Mouse (Mus musculus) heart, embryonic 10.5 days (tissue): ENCODE measurements around the gene Slc5a5. TPM values are rescaled to one million over a fixed set of nuclear protein-coding genes. Genes with fewer than 3 reads are reported as not detected.
"Not testable (repeated sequence)": the region's sequence is repeated elsewhere in the genome, so short reads cannot be mapped to it uniquely, and the experiment has no call there.

Experiments used
- DNase-seq: peaks from one replicate; pipeline ENCODE4 v3.0.0-alpha.2; 2017; ENCODE audit warnings: low spot score
- H3K27ac ChIP-seq: fragments of 300-500 bp; sonication (generic); 2 replicates; pipeline ENCODE4 v1.5.1; 2016; ENCODE audit warnings: mild to moderate bottlenecking
- H3K27me3 ChIP-seq: fragments of 300-500 bp; sonication (generic); 2 replicates; pipeline ENCODE4 v1.6.1; 2016; ENCODE audit warnings: mild to moderate bottlenecking; ENCODE audit not compliant: poor library complexity, insufficient read depth, severe bottlenecking
- H3K36me3 ChIP-seq: fragments of 300-500 bp; sonication (generic); 2 replicates; pipeline ENCODE4 v1.6.1; 2016; ENCODE audit warnings: mild to moderate bottlenecking, moderate library complexity
- H3K4me1 ChIP-seq: fragments of 300-500 bp; sonication (generic); 2 replicates; pipeline ENCODE4 v1.6.1; 2016; ENCODE audit warnings: mild to moderate bottlenecking
- H3K4me3 ChIP-seq: fragments of 300-500 bp; sonication (generic); 2 replicates; pipeline ENCODE4 v1.5.1; 2016; ENCODE audit warnings: mild to moderate bottlenecking, moderate library complexity
- H3K9me3 ChIP-seq: fragments of 300-500 bp; sonication (generic); 2 replicates; pipeline ENCODE4 v1.6.1; 2016; ENCODE audit warnings: mild to moderate bottlenecking, moderate library complexity
- WGBS: fragments of 180-500 bp; shearing (Covaris S2); methylation state at CpG from one replicate; pipeline ENCODE4 v1.1.7; 2016; 5-methylcytosine and 5-hydroxymethylcytosine counted together
- polyA plus RNA-seq: library from polyadenylated mRNA; unstranded; fragments of >200 nt; fragmentation: Nextera tagmentation; extraction: Ambion mirVana; gene quantifications from 2 replicates; pipeline ENCODE4 v1.2.1, GENCODE M21; 2016

Slc5a5 gene
- polyA plus RNA-seq, 1 experiment from 2014 or later, result 0.29 TPM

GRCm38 (mm10) chr8:70898661-70899198 is 6.2 kb upstream of the Slc5a5 start:
- WGBS, result 50% methylated on average over 2 of the region's 2 CpGs
- Histone ChIP-seq H3K9me3 (no peaks in the 10 kb centered on the region), H3K4me1 (peaks cover 19% of the 10 kb centered on the region), H3K27ac (0 out of 2 replicates have a peak overlapping the region, but pooled peaks have one; percentile 99), H3K36me3 (peaks cover 27% of the 10 kb centered on the region), H3K27me3 (peaks cover 30% of the 10 kb centered on the region), H3K4me3 (no peak overlapping the region)
- DNase-seq, result no peak

DNA sequence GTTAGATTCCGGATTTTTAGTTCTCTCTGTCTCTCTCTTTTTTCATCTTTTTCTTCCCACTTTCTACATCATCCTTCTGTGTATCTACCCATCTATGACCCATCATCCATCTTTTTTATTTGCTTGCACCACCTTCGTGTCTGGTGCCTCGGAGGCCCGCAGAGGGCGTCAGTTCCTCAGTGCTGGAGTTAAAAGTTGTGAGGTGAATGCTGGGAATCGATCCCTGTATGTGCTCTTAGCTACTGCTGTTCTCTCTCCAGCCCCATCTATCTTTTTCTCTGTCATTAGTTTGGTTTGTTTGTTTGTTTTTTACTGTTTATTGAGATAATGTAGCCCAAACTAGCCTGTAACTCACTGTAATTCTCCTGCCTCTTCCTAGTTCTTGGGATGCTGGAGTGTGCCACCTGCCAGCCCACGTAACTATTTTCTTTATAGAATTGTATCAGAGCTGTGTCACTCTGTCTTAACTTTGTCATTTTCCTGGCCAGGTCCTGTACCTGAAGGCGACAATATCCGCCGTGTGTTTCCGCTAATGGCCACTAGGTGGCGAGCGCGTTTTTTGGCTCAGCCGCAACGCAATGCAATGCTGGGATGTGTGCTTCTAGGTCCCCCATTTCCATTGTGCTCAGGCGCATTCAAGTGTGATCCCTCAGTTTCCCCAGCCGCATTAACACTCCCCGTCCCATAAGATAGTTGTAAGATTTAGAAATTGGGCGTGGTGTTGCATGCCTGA is 5.3 kb upstream of the Slc5a5 start:
- Histone ChIP-seq H3K36me3 (peaks cover 34% of the 10 kb centered on the region), H3K27ac (peak overlapping the region; percentile 99), H3K9me3 (no peaks in the 10 kb centered on the region), H3K4me3 (peak overlapping the region; percentile 95), H3K27me3 (peaks cover 30% of the 10 kb centered on the region), H3K4me1 (peaks cover 19% of the 10 kb centered on the region)
- DNase-seq, result peak; percentile 91
- under 1% methylated on average over 20 of the region's 20 CpGs for WGBS

- Histone ChIP-seq H3K4me1 (peaks cover 26% of the 10 kb centered on the region), H3K27ac (peak within 1 kb of the TSS; percentile 99), H3K4me3 (peak within 1 kb of the TSS; percentile 95), H3K27me3 (peaks cover 32% of the 10 kb centered on the region), H3K36me3 (peaks cover 34% of the 10 kb centered on the region), H3K9me3 (no peaks in the 10 kb centered on the region)
- DNase-seq, result peak; percentile 99
- WGBS, result under 1% methylated on average over 60 of the region's 60 CpGs
These were observed 4.6 kb upstream of the Slc5a5 start, which contains the start of gene Rpl18a for GRCm38 (mm10) chr8:70897021-70897680. Gene Rpl18a, minus strand, starts transcription at chr8:70897412.

DNA sequence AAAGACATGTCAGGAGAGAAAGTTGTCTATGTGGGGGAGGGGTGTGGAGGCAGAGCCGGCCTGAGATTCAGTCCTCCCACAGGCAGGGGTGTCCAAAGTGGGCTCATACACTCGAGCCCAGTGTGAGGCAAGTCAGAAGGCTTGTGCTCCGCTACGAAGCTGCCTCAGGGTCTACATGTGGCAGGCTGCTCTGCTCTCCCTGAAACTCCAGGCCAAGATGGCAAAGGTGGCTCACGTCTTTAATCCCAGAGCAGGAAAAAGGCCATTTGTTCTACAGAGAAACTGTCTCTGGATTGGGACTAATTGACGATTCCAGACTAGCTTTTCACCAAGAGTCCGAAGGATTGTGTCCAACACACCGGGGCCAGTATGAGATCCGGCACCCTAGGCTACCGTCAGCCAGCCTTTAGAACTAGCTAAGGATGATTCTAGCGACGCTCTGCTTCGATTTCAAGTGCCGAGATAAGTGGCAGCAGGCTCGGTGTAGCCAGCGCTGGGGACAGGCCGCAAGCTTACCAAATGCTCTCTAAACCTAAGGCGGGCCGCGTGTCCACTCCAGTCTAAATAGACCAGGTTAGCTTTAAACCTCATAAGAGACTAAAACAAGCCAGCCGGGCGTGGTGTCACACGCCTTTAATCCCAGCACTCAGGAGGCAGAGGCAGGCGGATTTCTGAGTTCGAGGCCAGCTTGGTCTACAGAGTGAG is 3.9 kb upstream of the Slc5a5 start:
- no peak for DNase-seq
- WGBS, result 3% methylated on average over 25 of the region's 25 CpGs
- Histone ChIP-seq H3K27me3 (peaks cover 35% of the 10 kb centered on the region), H3K36me3 (peaks cover 34% of the 10 kb centered on the region), H3K4me1 (peaks cover 33% of the 10 kb centered on the region), H3K27ac (peak overlapping the region; percentile 99), H3K9me3 (no peaks in the 10 kb centered on the region), H3K4me3 (peak overlapping the region; percentile 95)

- not testable (repeated sequence) for H3K9me3 ChIP-seq, DNase-seq
- peaks cover 34% of the 10 kb centered on the region for H3K36me3 ChIP-seq
- 0 out of 2 replicates have a peak overlapping the region, but pooled peaks have one; percentile 99 for H3K27ac ChIP-seq
- H3K4me3 ChIP-seq, result peak overlapping the region; percentile 95
- WGBS, result 84% methylated on average over 24 of the region's 24 CpGs
- H3K4me1 ChIP-seq, result peaks cover 37% of the 10 kb centered on the region
- peaks cover 43% of the 10 kb centered on the region for H3K27me3 ChIP-seq
These were observed 3.2 kb upstream of the Slc5a5 start for GRCm38 (mm10) chr8:70895571-70896259.

DNA sequence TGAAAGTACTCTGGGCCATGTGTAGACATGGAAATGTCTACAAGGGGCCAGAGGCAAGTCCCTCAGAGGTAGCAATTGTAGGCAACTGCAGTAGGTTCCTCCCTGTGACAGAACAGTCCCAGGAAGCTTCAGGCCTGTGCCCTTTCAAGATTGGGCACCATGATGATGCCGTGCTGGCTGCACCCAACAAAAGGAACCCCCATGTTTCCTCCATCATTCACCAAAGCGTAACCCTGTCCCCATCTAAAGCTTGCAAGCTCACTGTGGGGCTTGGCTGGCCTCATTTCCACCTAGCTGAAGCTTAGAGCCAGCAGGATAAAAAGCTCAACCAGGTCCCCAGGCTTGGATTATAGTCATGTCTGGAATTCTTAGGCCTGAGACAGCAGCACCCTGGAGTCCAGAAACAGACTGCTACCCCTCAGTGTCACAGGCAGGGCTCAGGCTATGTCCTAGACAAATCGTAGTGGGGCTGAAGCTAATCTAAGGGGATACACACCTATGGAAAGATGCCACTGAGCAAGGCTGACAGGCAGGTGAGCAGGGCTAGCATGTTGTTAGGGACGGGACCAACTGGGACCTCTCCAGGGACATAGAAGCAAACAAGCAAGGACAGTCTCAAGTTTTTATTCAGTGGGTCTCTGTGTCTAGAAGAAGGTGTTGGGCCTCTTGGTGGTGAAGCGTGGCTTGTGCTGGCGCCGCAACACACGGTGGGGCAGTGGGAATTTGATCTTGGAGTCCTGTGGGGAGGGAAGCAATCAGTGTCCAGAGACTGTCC is 2.4 kb upstream of the Slc5a5 start:
- Histone ChIP-seq H3K4me1 (peaks cover 37% of the 10 kb centered on the region), H3K36me3 (peaks cover 36% of the 10 kb centered on the region), H3K27ac (no peak overlapping the region), H3K9me3 (no peaks in the 10 kb centered on the region), H3K4me3 (no peak overlapping the region), H3K27me3 (peaks cover 51% of the 10 kb centered on the region)
- no peak for DNase-seq
- 91% methylated on average over 8 of the region's 8 CpGs for WGBS

DNA sequence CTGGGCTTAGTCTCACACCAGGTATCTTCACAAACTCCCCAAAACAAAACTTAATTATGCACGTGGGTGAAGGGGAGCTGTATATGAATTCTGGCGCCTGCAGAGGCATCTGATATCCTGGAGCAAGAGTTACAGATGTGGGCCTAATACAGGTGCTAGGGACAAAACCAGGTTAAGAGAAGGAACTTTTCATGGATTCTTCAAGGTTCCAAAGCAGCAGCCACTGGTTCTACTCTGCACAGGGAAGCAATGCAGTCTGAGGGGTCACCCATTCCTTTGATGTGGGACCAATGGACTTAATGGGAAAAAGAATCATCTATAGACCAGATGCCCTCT is 1.8 kb upstream of the Slc5a5 start:
- no peak for DNase-seq
- no peak overlapping the region for H3K27ac ChIP-seq
- H3K4me3 ChIP-seq, result no peak overlapping the region
- 64% methylated on average over 2 of the region's 2 CpGs for WGBS
- H3K27me3 ChIP-seq, result peaks cover 55% of the 10 kb centered on the region
- H3K9me3 ChIP-seq, result no peaks in the 10 kb centered on the region
- peaks cover 36% of the 10 kb centered on the region for H3K36me3 ChIP-seq
- H3K4me1 ChIP-seq, result peaks cover 37% of the 10 kb centered on the region

DNA sequence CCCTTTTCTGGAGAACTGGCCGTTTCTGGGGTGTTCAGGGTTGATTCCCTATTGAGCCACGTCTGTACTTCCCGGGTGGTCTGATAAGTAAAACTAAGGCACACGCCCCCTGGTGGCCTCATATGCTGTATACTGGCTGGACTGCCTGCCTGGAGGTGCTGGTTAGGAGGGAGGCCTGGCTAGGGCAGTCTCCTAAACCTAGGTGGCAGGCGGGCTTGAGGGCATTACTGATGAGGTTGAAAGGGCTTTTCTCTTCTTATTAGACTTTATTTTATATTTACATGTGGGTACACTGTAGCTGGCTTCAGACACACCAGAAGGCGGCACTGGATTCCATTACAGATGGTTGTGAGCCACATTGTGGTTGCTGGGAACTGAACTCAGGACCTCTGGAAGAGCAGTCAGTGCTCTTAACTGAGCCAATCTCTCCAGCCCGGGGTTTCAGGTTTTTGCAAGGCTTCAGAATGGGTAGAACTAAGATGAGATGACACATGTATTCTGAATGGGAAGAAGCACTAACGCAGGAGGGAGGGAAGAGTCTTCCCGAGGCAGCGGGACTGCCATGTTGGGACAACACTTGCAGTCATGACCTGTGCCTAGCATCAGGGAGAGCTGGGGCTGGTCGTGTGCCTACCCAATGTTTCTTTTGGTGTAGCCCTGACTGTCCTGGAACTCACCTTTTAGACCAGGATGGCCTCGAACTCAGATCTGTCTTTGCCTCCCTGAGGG is 1.3 kb upstream of the Slc5a5 start:
- WGBS, result 32% methylated on average over 12 of the region's 12 CpGs
- peak; percentile 95 for DNase-seq

DNA sequence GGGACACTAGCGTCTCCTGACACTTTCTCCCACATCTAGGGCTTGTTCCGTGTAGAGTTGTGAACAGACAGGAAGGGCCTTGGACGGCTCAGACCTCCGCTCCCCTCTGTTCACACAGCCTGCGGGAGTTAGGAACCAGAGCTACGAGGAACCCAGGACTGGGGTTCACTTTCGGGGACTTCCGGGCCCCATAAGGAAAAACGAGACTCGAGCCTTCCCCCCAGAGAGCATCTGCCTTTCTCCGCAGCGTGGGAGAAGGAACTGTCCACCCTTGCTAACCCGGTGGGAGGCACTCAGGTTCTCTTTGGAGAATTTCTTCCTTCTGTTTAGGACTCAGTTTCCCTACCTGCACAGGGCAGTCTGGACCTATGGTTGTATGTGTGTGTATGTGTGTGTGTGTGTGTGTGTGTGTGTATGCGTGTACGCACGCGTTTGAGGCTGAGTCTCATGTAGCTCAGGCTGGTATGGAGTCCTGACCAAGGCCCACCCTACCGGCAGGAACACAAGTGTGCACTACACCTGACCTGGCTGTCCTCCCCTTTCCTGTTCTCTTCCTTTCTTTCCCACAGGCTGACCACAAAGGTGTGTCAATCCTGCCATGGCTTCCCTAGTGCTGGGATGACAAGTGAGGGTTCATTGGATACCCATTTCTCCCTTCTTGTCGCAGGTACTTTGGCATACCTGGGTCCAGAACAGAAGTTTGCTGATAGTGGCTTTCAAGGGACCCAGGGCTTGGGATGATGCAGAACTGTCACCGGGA is 519 bp upstream of the Slc5a5 start:
- peak overlapping the region; percentile 51 for H3K4me3 ChIP-seq
- no peak overlapping the region for H3K27ac ChIP-seq
- H3K9me3 ChIP-seq, result no peaks in the 10 kb centered on the region
- H3K4me1 ChIP-seq, result peaks cover 29% of the 10 kb centered on the region
- no peak for DNase-seq
- WGBS, result 26% methylated on average over 20 of the region's 20 CpGs
- peaks cover 36% of the 10 kb centered on the region for H3K36me3 ChIP-seq
- H3K27me3 ChIP-seq, result peaks cover 67% of the 10 kb centered on the region

More for the DNA sequence above, 1.3 kb upstream of the Slc5a5 start:
- peaks cover 36% of the 10 kb centered on the region for H3K36me3 ChIP-seq
- peaks cover 36% of the 10 kb centered on the region for H3K4me1 ChIP-seq
- no peak overlapping the region for H3K27ac ChIP-seq
- H3K27me3 ChIP-seq, result peaks cover 60% of the 10 kb centered on the region
- no peaks in the 10 kb centered on the region for H3K9me3 ChIP-seq
- no peak overlapping the region for H3K4me3 ChIP-seq

- peak; percentile 86 for DNase-seq
- Histone ChIP-seq H3K9me3 (no peaks in the 10 kb centered on the region), H3K4me3 (peak overlapping the region; percentile 51), H3K4me1 (peaks cover 33% of the 10 kb centered on the region), H3K27ac (no peak overlapping the region), H3K27me3 (peaks cover 80% of the 10 kb centered on the region), H3K36me3 (peaks cover 36% of the 10 kb centered on the region)
- WGBS, result 6% methylated on average over 21 of the region's 21 CpGs
These were observed 1.2 kb downstream of the Slc5a5 start for GRCm38 (mm10) chr8:70891356-70891755.

- Histone ChIP-seq H3K27me3 (peaks cover 86% of the 10 kb centered on the region), H3K36me3 (peaks cover 29% of the 10 kb centered on the region), H3K9me3 (no peaks in the 10 kb centered on the region), H3K27ac (no peak overlapping the region), H3K4me3 (no peak overlapping the region), H3K4me1 (peaks cover 26% of the 10 kb centered on the region)
- WGBS, result 91% methylated on average over 5 of the region's 5 CpGs
- no peak for DNase-seq
These were observed 1.9 kb downstream of the Slc5a5 start for GRCm38 (mm10) chr8:70890656-70891055.
